Mouse (Mus musculus) embryo, embryonic 9.5 days (tissue): ENCODE results near the gene Gm21190.
"Not testable (repeated sequence)": the region's sequence is repeated elsewhere in the genome, so short reads cannot be mapped to it uniquely, and the experiment has no call there.

Experiments used
- DNase-seq: peaks from one replicate; pipeline ENCODE4 v3.0.0-alpha.2; 2017; ENCODE audit errors: extremely low spot score

Gm21190 gene

GRCm38 (mm10) chr5:15529122-15529521 is at the start of gene Gm21190:
Gene Gm21190 (minus strand): TSS chr5:15529222.
- DNase-seq, result not testable (repeated sequence)

GRCm38 (mm10) chr5:15577033-15577432 is 48.0 kb upstream of the Gm21190 start, which contains the start of gene Gm21083:
Gene Gm21083 (plus strand): TSS chr5:15577333.
- DNase-seq, result not testable (repeated sequence)

- not testable (repeated sequence) for DNase-seq
These were observed 44.7 kb upstream of the Gm21190 start for GRCm38 (mm10) chr5:15573735-15574134.

GRCm38 (mm10) chr5:15561425-15562264 is 32.6 kb upstream of the Gm21190 start:
- not testable (repeated sequence) for DNase-seq

GRCm38 (mm10) chr5:15558654-15559053 is 29.6 kb upstream of the Gm21190 start:
- DNase-seq, result not testable (repeated sequence)

- not testable (repeated sequence) for DNase-seq
These were observed 20.6 kb upstream of the Gm21190 start for GRCm38 (mm10) chr5:15549606-15550005.

GRCm38 (mm10) chr5:15549134-15549533 is 20.1 kb upstream of the Gm21190 start:
- DNase-seq, result peak; percentile 16

GRCm38 (mm10) chr5:15548642-15549041 is 19.6 kb upstream of the Gm21190 start:
- DNase-seq, result not testable (repeated sequence)

- not testable (repeated sequence) for DNase-seq
These were observed 6.6 kb downstream of the Gm21190 start for GRCm38 (mm10) chr5:15522470-15522869.

GRCm38 (mm10) chr5:15522028-15522427 is 7.0 kb downstream of the Gm21190 start:
- DNase-seq, result not testable (repeated sequence)

GRCm38 (mm10) chr5:15520418-15520817 is 8.6 kb downstream of the Gm21190 start:
- DNase-seq, result not testable (repeated sequence)

- DNase-seq, result not testable (repeated sequence)
These were observed 11.9 kb downstream of the Gm21190 start for GRCm38 (mm10) chr5:15517150-15517549.

GRCm38 (mm10) chr5:15512236-15512635 is 16.8 kb downstream of the Gm21190 start:
- not testable (repeated sequence) for DNase-seq

GRCm38 (mm10) chr5:15509911-15510310 is 19.1 kb downstream of the Gm21190 start:
- not testable (repeated sequence) for DNase-seq

- DNase-seq, result peak; percentile 24
These were observed 20.3 kb downstream of the Gm21190 start for GRCm38 (mm10) chr5:15508460-15509451.

GRCm38 (mm10) chr5:15507757-15508459 is 21.1 kb downstream of the Gm21190 start:
- DNase-seq, result not testable (repeated sequence)

GRCm38 (mm10) chr5:15507309-15507619 is 21.8 kb downstream of the Gm21190 start:
- DNase-seq, result no peak

GRCm38 (mm10) chr5:15506575-15507308 is 22.3 kb downstream of the Gm21190 start:
- DNase-seq, result peak; percentile 56

- not testable (repeated sequence) for DNase-seq
These were observed 30.1 kb downstream of the Gm21190 start for GRCm38 (mm10) chr5:15498774-15499400.

GRCm38 (mm10) chr5:15498350-15498749 is 30.7 kb downstream of the Gm21190 start:
- DNase-seq, result not testable (repeated sequence)
